Mouse (Mus musculus) left cerebral cortex, postnatal 36 days (tissue): Measurements from ENCODE around the gene Ift140. TPM values are rescaled to one million over a fixed set of nuclear protein-coding genes. Genes with fewer than 3 reads are reported as not detected.

Experiments used
- total RNA-seq, 2 experiments: library from RNA; stranded (reverse); gene quantifications; 2 replicates each; pipeline ENCODE4 v1.2.3; 2021

Gene Ift140
- total RNA-seq, 2 experiments from 2014 or later = 18.6 to 25.5 TPM

Other genes starting within 250 kb of the Ift140 start
- not detected for gene Meiob, start 211.8 kb upstream of the Ift140 start, total RNA-seq
- gene Hagh, start 175.9 kb upstream of the Ift140 start, total RNA-seq = 100 to 1,000 TPM; 134 to 153 TPM
- 10 to 100 TPM; 18.0 to 20.5 TPM for gene Fahd1, start 165.7 kb upstream of the Ift140 start, total RNA-seq
- gene Igfals, start 150.1 kb upstream of the Ift140 start, total RNA-seq = not detected
- 10 to 100 TPM; 31.4 to 34.8 TPM for gene Nubp2, start 129.7 kb upstream of the Ift140 start, total RNA-seq
- gene Spsb3, start 129.4 kb upstream of the Ift140 start, total RNA-seq = 10 to 100 TPM; 56.4 to 63.7 TPM
- 10 to 100 TPM; 47.4 to 60.0 TPM for gene Eme2, start 121.0 kb upstream of the Ift140 start, total RNA-seq
- 10 to 100 TPM; 61.8 to 74.6 TPM for gene Mrps34, start 121.0 kb upstream of the Ift140 start, total RNA-seq
- gene Nme3, start 119.6 kb upstream of the Ift140 start, total RNA-seq = 10 to 100 TPM; 41.4 to 54.3 TPM
- 100 to 1,000 TPM; 363 to 396 TPM for gene Mapk8ip3, start 79.1 kb upstream of the Ift140 start, total RNA-seq
- gene Jpt2, start 55.4 kb upstream of the Ift140 start, total RNA-seq = 1 to 10 TPM; 4.8 to 5.7 TPM
- gene Cramp1l, start 297 bp upstream of the Ift140 start, total RNA-seq = 10 to 100 TPM; 28.6 to 29.0 TPM
- gene Tmem204, start 67.5 kb downstream of the Ift140 start, total RNA-seq = 10 to 100 TPM in 1 of 2 experiments, 1 to 10 TPM in 1; 9.1 to 10.3 TPM
- 10 to 100 TPM; 24.3 to 30.0 TPM for gene Telo2, start 99.9 kb downstream of the Ift140 start, total RNA-seq
- under 1 TPM; 0.67 to 0.91 TPM for gene Ptx4, start 104.7 kb downstream of the Ift140 start, total RNA-seq
- gene Clcn7, start 117.3 kb downstream of the Ift140 start, total RNA-seq = 10 to 100 TPM; 49.9 to 55.2 TPM
- gene Ccdc154, start 146.4 kb downstream of the Ift140 start, total RNA-seq = under 1 TPM in 1 of 2 experiments, not detected in 1; 0.48 TPM
- gene Gm38655, start 159.4 kb downstream of the Ift140 start, total RNA-seq = not detected
- gene BC003965, start 168.5 kb downstream of the Ift140 start, total RNA-seq = 10 to 100 TPM; 20.3 to 20.6 TPM
- 10 to 100 TPM; 34.4 to 39.1 TPM for gene Unkl, start 172.3 kb downstream of the Ift140 start, total RNA-seq
- 10 to 100 TPM; 80.5 to 80.8 TPM for gene Gnptg, start 224.0 kb downstream of the Ift140 start, total RNA-seq
- gene Tsr3, start 224.1 kb downstream of the Ift140 start, total RNA-seq = 10 to 100 TPM; 21.9 to 26.2 TPM
- gene Baiap3, start 240.3 kb downstream of the Ift140 start, total RNA-seq = 10 to 100 TPM; 12.3 to 24.4 TPM